Mouse (Mus musculus): ENCODE data around the gene Gm12185. TPM values are rescaled to one million over a fixed set of nuclear protein-coding genes. Genes with fewer than 3 reads are reported as not detected.
"Not testable (repeated sequence)": the region's sequence is repeated elsewhere in the genome, so short reads cannot be mapped to it uniquely, and the experiment has no call there.

Gene Gm12185
- total RNA-seq, 2 experiments from 2014 or later, result 0.54 to 1.5 TPM

DNA sequence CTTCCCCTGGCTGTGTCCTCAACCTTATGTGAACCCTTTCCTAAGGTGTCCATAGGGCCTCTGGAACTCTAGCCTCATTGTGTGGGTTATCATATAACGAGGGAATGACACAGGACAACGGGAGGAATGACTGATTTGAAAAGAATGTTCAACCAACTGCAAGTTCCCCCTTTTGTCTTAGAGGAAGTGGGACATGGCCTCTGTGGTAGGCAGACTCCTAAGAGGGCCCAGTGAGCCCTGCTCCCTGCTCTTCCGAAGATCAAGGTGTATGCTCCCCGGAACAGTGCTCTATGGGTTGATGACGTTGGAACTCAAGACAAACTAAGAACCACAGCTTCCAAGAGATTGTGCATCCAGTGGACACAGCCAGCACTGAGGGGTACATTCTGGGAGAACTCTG is 68.2 kb downstream of the Gm12185 start:
- peak; percentile 73 for ATAC-seq (replicated peaks; ENCODE audit: poor library complexity)

DNA sequence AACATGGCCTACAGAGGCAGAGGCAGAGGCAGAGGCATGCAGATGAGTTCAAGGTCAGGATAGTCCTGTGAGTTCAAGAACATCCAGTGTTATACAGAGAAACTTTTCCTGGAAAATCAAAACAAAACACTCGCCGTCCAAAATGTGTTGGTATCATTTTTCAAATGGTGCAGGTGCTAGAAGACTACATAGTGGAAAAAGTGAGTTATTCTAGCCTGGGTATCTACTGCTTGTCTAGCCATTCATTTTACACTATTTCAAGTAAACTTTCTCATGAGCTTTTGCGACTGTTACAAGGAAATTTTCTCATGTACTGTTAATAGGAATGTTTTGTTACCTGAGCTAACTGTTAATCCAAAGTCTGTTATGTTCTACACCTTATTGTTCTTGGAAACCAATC is 73.6 kb downstream of the Gm12185 start:
- no peak for ATAC-seq (replicated peaks; ENCODE audit: poor library complexity)

DNA sequence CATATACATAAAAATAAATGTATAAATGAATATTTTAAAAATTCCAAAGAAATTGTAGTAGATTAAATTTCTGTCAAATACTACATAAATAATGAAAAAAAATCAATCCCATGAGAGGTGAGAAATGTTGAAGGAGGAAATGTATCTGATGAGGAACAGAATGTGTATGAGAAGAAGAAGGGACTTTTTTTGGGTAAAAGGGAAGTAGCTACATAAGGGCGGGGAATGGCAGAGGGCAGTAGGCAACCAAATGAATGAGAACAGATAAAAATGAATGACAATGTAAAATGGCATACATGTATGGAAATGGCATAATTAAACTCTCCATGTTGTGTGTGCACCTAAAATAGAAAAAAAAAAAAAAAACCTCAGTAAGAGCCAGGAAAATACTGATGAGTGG is 78.4 kb downstream of the Gm12185 start:
- peak; percentile 48 for ATAC-seq (replicated peaks; ENCODE audit: poor library complexity)

DNA sequence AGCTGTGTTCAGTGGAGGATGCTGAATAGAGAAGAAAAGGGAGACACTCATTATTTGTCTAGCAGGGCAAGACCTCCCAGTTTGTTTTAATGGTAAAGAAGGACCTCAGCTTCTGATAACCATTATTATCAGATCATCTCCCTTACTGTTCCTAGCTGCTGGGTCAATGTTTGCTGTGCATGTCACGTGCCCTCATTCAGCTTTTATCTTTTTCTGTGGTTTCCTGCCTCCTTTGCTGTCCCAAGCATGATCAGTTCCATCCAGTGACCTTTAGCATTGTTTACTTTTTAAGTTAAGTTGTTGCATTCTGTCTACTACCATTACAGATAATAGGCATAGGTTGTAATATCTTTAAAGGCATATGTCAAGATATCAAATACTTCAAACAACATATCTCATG is 83.6 kb downstream of the Gm12185 start:
- ATAC-seq (replicated peaks; ENCODE audit: poor library complexity), result 0 out of 2 replicates have a peak, but pooled peaks have one; percentile 11

DNA sequence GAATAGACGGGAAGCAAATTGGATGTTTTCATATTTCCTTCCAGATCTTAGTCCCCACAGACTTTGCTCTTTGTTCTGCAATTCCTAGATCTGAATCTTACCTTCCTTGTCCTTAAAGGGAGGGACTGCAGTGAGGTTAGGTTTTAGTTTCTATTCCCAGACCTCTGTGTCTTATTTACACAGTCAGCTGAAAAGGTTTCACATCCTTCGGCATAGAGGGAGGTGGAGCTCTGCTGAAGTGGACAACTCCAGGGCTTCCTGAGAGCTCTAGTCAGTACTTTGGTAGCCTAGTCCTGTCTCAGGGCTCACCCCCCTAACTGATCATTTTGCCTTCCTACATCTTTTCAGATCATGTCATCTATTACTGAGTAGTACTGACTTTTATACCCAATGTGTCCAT is 90.0 kb downstream of the Gm12185 start, which contains the start of gene Gm5431:
Gm5431 (minus strand) TSS at position 194 of the 400 bp plus-strand sequence.
- peak; percentile 56 for ATAC-seq (replicated peaks; ENCODE audit: poor library complexity)

DNA sequence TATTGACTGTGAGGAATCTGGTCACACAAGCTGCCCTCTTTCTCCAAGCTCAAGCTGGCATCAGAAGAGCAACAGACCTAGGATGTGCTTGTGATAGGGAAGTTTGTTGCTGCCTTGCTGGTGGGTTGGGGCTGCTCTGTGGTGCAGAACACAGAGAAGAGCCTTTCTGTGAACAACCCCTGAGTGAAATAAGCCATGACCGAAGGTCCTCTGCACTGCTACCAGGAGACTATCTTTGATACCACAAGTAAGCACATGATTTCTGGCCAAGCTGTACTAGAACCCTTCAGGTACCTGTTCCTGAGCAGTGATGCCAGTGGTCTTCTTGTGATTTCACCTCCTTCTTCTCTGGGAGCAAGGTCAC is 90.5 kb downstream of the Gm12185 start:
- ATAC-seq (replicated peaks; ENCODE audit: poor library complexity), result not testable (repeated sequence)

DNA sequence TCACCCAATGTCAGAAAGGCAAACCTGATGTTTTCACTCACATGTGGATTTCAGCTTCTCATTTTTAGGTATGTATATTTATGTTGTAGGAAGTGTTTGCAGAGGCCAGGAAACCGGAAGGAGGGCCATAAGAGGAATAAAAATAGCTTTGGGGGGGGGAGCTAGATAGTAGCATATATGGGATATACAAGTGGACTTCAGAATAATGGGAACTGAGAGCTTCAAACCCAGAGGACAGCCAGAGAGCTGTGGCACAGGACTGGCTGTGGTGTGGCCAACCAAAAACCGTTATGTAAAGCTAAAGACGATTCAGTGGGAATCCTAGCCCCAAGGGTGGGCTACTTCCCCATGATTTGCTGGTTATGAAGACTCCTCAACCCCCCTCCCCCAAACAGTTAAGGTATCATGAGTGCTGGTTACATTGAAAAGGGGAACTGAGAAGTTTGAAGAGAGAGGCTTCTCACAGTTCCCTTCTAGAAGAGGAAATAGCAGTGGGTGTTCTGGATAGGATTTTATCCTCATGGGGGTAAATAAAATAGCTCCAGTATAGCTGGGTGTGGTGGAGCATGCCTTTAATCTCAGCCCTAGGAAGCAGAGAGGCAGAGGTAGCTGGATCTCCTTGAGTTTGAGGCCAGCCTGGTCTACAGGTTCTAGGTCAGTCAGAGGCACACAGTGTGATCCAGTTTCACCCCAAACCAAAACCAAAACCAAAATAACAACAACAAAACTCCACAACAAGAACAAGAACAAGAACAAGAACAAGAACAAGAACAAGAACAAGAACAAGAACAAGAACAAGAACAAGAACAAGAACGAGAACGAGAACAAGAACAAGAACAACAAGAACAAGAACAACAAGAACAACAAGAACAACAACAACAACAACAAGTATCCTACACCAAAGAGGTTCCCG is 91.1 kb downstream of the Gm12185 start:
- ATAC-seq (replicated peaks; ENCODE audit: poor library complexity), result peak; percentile 91

DNA sequence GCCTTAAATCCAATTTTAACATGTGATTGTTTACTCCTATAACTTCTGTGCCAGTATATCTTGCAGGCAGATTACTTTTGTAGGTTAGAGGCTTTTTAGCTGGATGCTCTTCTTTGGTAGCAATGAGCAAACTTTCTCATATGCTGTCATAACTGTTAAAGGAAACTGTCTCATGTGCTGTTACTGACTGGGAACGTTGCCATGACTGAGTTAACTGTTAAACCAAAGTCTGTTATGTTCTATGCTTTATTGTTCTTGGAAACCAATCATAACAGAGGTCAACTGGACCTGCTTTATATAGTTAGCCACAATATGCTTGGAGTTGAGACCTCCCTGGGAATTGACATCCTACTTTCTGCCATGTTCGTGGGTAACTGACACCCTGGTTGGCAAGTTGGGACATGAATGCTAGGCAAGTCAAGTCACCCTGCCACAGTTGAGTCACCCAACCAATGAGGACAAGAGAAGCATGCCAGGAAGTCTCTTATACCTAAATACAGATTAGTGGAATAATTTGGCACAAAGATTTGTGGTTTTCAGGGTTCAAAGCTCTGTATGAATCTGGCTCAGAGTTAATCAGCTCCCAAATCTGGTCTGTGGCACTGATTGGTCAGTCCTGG is 93.1 kb downstream of the Gm12185 start:
- no peak for ATAC-seq (replicated peaks; ENCODE audit: poor library complexity)

DNA sequence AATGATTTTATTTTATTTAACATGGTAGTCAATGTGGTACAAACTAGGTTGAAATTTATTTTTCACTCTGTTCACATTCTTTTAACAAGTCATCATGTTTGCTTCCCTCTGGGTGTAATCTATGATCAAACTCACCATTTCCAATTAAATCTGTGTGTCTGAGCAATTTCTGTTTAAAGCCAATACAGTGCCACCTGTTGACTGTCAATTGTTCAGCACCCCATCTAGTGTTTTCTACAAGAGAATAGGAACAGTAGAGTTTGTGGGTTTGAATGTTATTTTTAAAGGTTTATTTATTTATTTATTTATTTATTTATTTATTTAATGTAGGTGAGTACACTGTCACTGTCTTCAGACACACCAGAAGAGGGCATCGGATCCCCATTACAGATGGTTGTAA is 115.3 kb downstream of the Gm12185 start:
- ATAC-seq (replicated peaks; ENCODE audit: poor library complexity), result no peak

DNA sequence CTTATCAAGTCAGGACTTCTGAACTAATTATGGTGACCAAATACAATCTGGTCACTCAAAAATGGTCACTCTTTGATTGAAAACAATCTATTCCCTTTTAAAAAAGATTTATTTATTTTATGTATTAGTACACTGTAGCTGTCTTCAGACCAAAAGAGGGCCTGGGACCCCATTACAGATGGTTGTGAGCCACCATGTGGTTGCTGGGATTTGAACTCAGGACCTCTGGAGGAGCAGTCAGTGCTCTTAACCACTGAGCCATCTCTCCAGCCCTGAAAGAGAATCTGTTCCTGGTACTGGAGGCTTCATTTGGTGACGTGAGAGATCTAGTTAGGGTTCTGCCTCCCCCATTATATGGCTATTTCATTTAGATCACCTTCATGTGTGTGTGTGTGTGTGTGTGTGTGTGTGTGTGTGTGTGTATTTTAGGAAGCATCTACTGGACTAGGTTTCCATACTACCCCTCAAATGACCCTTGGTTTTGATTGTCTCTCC is 116.6 kb downstream of the Gm12185 start:
- not testable (repeated sequence) for ATAC-seq (replicated peaks; ENCODE audit: poor library complexity)

DNA sequence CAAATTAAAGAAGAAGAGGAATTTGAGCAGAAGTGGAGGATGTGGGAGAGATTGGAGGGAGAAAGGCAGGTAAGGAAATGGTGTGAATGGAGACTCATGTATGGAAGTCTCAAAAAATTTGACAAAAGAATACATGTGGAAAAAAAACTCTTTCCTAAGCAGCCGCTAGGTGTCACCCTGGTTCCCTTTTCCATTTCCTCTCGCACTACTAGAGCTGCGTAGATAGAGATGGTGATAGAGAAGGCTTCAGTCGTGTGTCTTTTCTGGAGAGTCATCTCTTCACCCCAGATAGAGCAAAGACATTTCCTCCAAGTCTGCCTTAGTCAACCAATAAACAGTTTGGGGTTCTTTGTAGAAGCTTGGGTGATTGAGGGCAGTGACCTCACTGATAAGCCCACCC is 117.6 kb downstream of the Gm12185 start:
- ATAC-seq (replicated peaks; ENCODE audit: poor library complexity), result peak; percentile 43

DNA sequence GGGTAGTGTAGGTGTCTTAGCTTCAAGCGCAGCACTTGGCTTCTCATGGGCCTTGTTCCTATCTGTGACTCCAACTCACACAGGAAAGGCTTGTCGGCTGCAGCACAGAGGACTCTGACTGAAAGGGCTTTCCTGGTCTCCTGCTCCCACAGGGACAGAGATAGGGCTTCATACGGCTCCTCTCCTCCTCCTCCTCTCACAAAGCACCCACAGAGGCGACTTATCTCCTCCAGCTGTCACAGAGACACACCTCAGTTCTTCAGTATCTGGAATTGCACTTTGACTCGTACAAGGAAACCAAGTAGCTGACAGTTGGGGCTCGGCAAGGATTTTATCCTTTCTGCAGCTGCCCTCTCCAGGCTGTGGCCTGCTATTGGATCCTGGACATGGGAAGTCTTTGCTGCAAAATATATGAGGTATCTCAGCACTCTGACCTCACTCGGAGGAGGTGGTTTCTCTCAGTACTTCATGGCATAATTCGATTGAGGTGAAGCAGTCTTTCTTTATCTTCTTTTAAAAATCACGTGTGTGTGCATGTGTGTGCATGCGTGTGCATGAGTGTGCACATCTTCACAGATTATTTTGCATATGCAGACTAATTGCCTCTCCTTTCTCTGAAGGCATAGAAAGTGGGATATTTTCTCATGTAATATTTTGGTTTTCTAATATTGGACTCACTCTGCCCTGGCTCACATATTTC is 118.3 kb downstream of the Gm12185 start:
- peak; percentile 59 for ATAC-seq (replicated peaks; ENCODE audit: poor library complexity)

DNA sequence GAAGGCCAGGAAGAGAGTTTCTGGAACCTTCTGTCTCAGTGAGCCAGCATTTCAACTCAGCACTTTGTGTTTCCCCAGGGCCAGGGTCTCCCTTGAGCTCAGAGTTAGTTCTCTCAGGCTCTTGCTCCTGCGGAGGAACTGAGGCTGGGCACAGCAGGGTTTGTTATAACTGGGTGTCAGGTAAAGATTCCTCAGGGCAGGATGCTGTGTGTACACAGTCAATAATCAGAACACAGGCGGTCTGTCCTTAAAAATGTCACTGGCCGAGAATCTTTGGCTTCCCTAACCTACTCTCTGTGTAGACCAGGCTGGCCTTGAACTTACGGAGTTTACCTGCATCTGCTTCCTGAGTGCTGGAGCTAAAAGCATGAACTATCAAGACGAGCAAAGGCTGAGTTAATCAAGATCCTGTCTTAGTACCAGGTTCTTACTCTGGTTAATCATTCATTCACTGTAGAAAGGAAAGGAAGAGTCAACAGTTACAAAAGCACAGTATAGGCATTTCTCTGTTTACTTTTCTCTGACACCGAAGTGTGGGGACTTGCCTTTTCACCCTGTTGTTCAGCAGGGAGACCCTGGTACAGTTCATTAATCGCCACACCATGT is 119.2 kb downstream of the Gm12185 start:
- ATAC-seq (replicated peaks; ENCODE audit: poor library complexity), result no peak

DNA sequence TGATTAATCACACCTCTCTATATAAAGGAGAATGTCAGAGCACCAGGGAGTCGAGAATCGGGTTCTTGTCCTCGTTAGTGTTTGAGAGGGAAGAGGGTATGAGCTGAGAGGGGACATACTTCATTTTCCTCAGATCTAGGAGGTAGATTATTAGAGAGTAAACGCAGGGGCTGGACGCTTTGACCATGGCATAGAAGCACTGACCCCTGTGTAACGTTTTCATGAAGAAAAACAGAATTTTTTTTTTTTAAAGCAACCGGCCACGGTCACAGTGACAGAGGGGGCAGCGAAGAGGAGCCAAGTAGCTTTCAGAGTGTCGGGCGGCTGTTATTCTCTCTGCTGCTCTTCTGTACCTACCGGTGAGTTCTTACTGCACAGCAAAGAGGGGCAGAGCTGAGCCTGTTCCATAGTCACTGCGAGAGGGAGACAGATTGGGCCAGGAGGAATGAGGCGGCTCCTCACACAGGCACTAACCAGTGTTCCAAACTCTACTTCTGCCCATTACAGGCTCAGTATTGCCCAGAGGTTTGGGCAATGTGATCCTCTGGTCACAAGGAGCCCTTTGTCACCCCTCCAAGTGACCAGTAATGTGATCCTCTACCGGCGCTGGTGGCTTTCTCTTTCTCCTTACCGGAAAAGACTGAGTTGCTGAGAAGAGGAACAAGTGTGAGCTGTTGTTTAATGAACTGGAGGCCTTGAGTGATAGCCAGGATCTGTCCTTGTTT is 120.0 kb downstream of the Gm12185 start:
- ATAC-seq (replicated peaks; ENCODE audit: poor library complexity), result peak; percentile 9

DNA sequence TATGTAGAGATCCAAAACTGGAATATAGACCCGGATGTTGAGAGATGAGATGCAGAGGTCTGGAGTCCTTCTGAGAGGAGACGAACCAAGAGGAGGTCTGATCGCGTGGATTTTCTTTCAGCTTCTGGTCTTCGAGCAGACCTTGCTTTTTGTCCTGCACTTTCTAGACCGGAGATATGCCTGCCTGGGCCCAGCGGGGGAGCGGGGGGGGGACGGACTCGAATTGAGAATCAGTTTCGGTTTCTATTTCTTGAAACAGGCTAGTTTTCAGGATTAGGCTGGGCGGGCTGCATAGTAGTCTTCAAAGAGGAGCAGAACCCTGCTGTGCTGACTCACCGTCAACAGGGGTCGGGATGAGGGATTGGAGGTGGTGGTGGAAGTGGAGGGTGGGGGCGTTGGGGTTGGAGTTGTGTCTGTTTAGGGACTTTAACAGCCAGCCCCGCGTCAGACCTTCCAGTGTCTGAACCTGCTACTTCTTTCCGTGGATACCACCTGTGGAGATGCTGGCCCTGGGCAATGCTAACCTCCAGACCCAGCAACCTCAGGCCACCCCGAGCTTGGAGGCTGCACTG is 120.7 kb downstream of the Gm12185 start, which contains the start of gene Irgm1:
Irgm1 (minus strand) TSS at position 483 of the 572 bp plus-strand sequence.
- ATAC-seq (replicated peaks; ENCODE audit: poor library complexity), result peak; percentile 39

DNA sequence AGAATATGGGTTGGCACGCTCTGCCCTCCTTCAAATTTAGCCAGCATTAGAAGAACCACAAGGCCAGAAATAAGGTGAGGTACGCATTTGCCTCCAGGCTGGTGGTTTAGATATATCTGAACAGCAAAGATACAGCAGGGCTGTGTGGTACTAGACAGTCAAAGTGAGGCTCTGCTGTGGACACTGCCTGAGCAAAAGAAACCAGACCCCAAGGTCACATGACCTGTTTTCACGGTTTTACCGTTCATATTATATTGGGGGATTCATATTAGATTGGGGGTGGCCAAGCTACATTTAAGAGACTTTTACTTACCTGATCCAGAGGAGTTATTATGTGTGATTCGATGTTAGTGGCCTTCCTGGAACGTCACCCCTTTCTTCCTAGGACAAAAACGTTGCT is 121.2 kb downstream of the Gm12185 start:
- ATAC-seq (replicated peaks; ENCODE audit: poor library complexity), result peak; percentile 7; the same call in 1 of the 2 replicates

DNA sequence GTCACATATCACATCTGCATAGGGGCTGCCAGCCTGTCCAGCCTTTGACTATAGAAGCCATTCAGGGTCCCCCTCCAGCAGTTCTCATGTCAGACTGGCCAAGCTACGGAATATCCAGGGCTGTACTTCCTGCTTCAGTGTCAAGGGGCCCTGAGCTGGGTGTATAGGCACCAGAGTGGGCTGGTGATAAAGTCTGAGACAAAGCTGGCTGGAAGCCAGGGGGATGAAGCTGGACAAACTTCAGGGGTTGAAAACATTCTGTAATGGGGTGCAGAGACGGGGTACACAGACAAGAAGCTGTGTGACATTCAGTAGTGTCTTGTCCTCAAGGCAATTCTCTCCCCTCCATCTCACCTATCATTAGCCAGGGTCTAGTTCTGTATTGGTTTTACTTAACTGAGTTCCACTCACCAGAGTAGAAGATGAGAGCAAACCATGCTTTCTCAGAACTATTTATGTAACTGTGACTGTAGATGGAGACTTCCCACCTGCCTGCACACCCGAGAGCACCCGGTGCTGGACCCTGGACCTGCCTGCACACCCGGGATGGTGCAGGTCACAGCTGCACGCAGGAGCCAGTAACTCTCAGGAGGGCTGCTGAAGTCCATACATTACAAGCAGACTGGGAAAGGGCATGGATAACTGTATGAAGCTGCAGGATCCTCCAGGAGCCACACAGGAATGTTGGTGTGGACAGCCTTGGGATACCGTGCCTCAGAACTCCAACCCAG is 122.5 kb downstream of the Gm12185 start:
- no peak for ATAC-seq (replicated peaks; ENCODE audit: poor library complexity)

DNA sequence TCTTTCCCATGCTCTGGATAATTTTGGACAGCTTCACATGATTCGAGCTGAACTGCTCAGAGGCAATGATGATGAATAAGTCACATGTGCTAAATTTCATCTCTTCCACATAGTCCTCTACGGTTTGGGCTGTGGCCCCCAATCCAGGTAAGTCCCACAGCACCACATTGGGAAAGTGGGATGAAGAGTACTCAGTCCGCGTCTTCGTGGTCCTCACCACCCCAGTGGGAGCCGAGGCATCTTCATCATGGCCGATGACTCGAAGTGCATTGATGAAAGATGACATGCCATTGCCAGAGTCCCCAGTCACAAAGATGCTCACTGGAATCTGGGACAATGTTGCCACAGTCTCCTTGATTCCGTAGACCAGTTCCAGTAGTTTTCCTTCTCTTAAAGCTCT is 125.5 kb downstream of the Gm12185 start:
- ATAC-seq (replicated peaks; ENCODE audit: poor library complexity), result no peak

DNA sequence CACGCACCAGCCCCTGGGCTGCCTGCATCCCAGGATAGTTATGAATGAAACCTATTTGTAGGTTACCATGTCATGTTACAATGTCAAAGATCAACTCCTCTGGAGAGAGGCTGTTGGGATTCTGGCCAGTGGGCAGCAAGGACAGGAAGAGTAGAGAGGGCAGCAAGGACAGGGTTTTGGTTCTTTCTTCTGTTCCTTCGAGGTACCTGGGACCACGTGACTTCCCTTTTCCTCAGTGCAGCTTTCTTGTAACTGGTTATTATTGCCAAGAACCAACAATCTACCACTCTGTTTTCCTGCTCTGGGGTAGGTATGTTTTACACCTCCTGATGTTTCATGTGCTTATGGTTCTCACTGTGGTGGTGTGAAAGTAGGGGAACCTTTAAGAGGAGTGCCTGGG is 128.2 kb downstream of the Gm12185 start:
- no peak for ATAC-seq (replicated peaks; ENCODE audit: poor library complexity)
